Mouse (Mus musculus) heart, adult 2 months (tissue): ENCODE results near the gene Gm37240. TPM values are rescaled to one million over a fixed set of nuclear protein-coding genes. Genes with fewer than 3 reads are reported as not detected.
A peak's percentile ranks its signal among the peaks of the same experiment; 100 is the strongest.
"Not testable (repeated sequence)": the region's sequence is repeated elsewhere in the genome, so short reads cannot be mapped to it uniquely, and the experiment has no call there.

Experiments
- DNase-seq, 2 experiments: peaks; one replicate each; pipeline ENCODE4 v3.0.0; 2021
- H3K27ac ChIP-seq: fragments of 200-600 bp; 2 replicates; pipeline ENCODE4 v1.8.1; 2022
- H3K27me3 ChIP-seq: fragments of 200-500 bp; 2 replicates; pipeline ENCODE4 v1.6.1; 2012; ENCODE audit warnings: mild to moderate bottlenecking, low read length, inconsistent platforms, mixed read lengths; ENCODE audit not compliant: control insufficient read depth, insufficient read depth
- H3K36me3 ChIP-seq: fragments of 200-500 bp; 2 replicates; pipeline ENCODE4 v1.6.1; 2012; ENCODE audit warnings: low read length, inconsistent platforms; ENCODE audit not compliant: control insufficient read depth, insufficient read depth
- H3K4me1 ChIP-seq: fragments of 200-500 bp; 2 replicates; pipeline ENCODE4 v1.6.1; 2011; ENCODE audit warnings: low read length; ENCODE audit not compliant: control insufficient read depth, insufficient read depth
- H3K4me3 ChIP-seq: fragments of 200-600 bp; 2 replicates; pipeline ENCODE4 v1.8.1; 2022
- H3K79me2 ChIP-seq: fragments of 200-500 bp; replicated peaks from 2 replicates; pipeline ENCODE4 v1.6.1; 2012; ENCODE audit warnings: mild to moderate bottlenecking, inconsistent platforms, low read length, moderate library complexity, mixed read lengths; ENCODE audit not compliant: control insufficient read depth, insufficient read depth
- H3K9ac ChIP-seq: fragments of 200-500 bp; 2 replicates; pipeline ENCODE4 v1.6.1; 2012; ENCODE audit warnings: low read depth, mild to moderate bottlenecking, control low read depth, inconsistent platforms, low read length, mixed read lengths
- CTCF ChIP-seq: fragments of 200-600 bp; IDR thresholded peaks from 2 replicates; pipeline ENCODE4 v1.8.1; 2022; ENCODE audit warnings: antibody characterized with exemption, mild to moderate bottlenecking, moderate library complexity
- EP300 ChIP-seq: fragments of 200-500 bp; IDR thresholded peaks from 2 replicates; pipeline ENCODE4 v1.6.1; 2011; ENCODE audit warnings: low read depth, low read length, control low read depth; ENCODE audit not compliant: insufficient read depth
- POLR2A ChIP-seq: fragments of 200-500 bp; IDR thresholded peaks from 2 replicates; pipeline ENCODE4 v1.6.1; 2011; ENCODE audit warnings: mild to moderate bottlenecking, low read depth, low read length, control low read depth; ENCODE audit not compliant: insufficient read depth
- WGBS: fragments of 180-500 bp; shearing (Covaris S2); methylation state at CpG from one replicate; pipeline ENCODE4 v1.1.7; 2018; 5-methylcytosine and 5-hydroxymethylcytosine counted together
- intact Hi-C: fragments of 180-260 bp; cut with DNase I; formaldehyde crosslinking; loops from one replicate; pipeline ENCODE4 v1.15.1; 2025
- polyA plus RNA-seq: library from polyadenylated mRNA; depleted of rRNA; stranded (reverse); fragments of >200 nt; gene quantifications from 2 replicates; pipeline ENCODE4 v1.2.3, GENCODE M21; 2012
- total RNA-seq, 2 experiments: library from RNA; stranded (reverse); gene quantifications; 2 replicates each; pipeline ENCODE4 v1.2.3; 2021

Gm37240 gene
- total and polyA plus RNA-seq, 3 experiments, result 25.0 to 45.3 (median 36.6) TPM

DNA sequence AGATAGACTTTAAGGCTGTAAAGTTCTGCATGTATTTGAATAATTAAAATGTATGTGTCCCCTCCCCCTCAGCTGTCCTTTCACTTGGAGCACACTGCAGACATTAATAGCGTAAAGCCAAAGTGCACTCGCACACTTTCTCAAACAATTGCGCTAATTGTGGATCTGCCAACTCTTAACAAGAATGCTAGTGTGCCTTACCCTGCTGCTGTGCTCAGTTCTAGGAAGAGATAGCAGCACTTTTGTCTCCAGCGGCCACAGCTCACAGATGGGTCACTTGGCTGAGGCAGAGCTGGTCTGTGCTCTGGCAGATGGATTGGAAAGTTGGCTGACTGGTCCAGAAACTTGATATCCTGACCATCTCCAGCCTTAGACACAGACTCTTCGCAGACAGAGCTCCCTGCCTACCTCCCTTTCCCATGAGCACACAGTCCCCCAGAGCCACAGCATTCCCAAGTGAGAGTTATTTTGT is 40.9 kb upstream of the Gm37240 start:
- no peak for TF ChIP-seq CTCF
- TF ChIP-seq EP300, result no peak
- TF ChIP-seq POLR2A, result no peak
- WGBS, result 38% methylated on average over 5 of the region's 5 CpGs
- Histone ChIP-seq H3K4me1 (peaks cover 1% of the 10 kb centered on the region), H3K4me3 (no peak overlapping the region), H3K27ac (no peak overlapping the region), H3K9ac (no peak overlapping the region), H3K36me3 (no peaks in the 10 kb centered on the region), H3K27me3 (no peaks in the 10 kb centered on the region), H3K79me2 (no peaks in the 10 kb centered on the region)
- DNase-seq, result peak; percentile 18 to 20
- intact Hi-C loops, result loop anchor here (5.0 kb wide), 2 partner anchors 189 to 1006 kb away; no protein-coding TSS in a partner anchor

DNA sequence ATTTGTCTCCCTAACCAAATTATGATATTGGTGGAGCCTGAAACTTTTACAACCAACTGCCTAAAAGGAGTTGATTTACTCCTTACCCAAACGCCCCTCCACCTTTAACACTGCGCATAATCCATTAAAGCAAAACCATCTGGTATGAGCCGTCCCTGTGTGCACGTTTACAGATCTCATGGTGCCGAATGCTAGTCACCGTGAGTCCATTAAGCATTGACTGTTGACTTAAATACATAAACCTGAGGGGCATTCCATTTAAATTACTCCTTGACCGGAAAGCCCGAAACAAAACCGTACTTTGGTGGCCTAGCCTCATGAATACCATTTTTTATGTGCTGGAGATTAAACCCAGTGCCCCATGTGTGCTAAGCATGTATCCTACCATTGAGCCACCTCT is 40.0 kb upstream of the Gm37240 start:
- Histone ChIP-seq H3K4me1 (peaks cover 1% of the 10 kb centered on the region), H3K27me3 (no peaks in the 10 kb centered on the region), H3K9ac (no peak overlapping the region), H3K36me3 (no peaks in the 10 kb centered on the region), H3K27ac (no peak overlapping the region), H3K4me3 (no peak overlapping the region), H3K79me2 (no peaks in the 10 kb centered on the region)
- WGBS, result 96% methylated on average over 9 of the region's 9 CpGs
- no peak for DNase-seq
- intact Hi-C loops, result loop anchor here (5.0 kb wide), 2 partner anchors 190 to 1005 kb away; no protein-coding TSS in a partner anchor
- no peak for TF ChIP-seq CTCF
- TF ChIP-seq EP300, result no peak
- no peak for TF ChIP-seq POLR2A

DNA sequence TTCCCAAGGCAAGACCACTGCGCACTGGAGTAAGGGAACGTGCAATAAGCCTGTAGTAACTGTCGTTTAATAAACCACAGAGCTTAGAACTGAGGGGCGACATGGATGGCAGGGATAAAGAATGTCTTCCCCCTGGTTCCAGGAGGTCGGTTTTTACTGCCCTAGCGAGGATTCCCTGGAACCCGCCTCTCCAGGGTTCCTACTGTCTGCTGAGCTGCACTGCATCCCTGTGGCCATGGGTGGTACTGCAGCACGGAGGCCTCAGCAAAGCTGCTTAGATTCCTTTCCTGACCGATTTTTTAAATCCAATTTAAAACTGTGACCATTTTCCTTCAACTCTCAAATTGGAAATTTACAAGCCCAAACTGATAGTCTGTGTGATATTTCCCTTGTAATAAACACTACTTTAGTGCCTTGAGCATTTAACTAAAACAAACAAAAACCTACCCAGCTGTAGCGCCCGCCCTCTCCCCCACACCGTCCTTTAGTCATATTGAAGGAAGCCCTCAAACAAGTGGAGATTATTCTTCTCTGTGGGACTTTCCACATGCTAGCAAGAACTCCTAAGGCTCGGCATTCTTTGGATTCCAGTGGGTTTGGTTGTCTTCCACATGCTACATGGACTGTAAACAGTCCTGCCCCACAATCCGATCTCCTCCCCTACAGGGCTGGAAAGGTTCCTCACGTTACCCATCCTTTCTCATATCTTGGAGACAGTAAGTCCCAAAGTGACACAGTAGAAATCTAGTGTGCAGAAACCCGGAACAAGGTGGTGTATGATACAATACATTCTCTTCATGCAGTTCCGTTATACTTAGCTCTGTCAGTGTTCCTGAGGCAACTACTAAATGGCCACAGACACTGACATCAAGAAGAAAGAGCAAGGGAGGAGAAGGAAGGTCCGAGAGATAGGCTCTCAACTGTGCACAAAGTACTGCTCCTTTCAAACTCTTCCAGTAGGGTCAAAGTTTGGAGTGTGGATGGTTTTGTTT is 36.9 kb upstream of the Gm37240 start:
- H3K36me3 ChIP-seq, result no peaks in the 10 kb centered on the region
- H3K27me3 ChIP-seq, result no peaks in the 10 kb centered on the region
- TF ChIP-seq CTCF (no peak; the same call in 1 of the 2 replicates), EP300 (peak; percentile 74; the same call in 1 of the 2 replicates)
- no peaks in the 10 kb centered on the region for H3K79me2 ChIP-seq
- H3K4me3 ChIP-seq, result no peak overlapping the region
- no peak overlapping the region for H3K27ac ChIP-seq
- peak; percentile 70 to 87 for DNase-seq
- H3K4me1 ChIP-seq, result no peaks in the 10 kb centered on the region; the same call in 1 of the 2 replicates
- intact Hi-C loops, result loop anchor here (2.0 to 5.0 kb wide), 3 partner anchors 103 to 352 kb away; partner anchors contain the start of gene Gatb
- H3K9ac ChIP-seq, result no peak overlapping the region
- 37% methylated on average over 18 of the region's 18 CpGs for WGBS

DNA sequence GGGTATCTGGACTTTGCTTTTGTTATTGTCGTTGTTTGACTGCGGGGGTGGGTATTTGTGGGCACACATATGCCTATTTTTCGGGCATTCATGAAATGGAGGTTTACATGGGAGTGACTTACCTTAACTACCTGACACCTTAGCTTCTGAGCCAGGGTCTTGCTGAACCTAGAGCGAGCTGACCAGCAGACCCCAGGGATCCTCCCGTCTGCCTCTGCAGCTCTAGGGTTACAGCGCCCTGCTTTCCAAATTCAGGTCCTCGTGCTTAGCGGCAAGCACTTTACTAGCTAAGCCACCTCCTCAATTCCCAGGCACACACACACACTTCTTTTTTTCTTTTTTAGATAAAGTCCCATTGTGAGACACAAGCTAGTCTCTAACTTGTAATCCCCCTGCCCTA is 36.0 kb upstream of the Gm37240 start:
- Histone ChIP-seq H3K79me2 (no peaks in the 10 kb centered on the region), H3K9ac (no peak overlapping the region), H3K36me3 (no peaks in the 10 kb centered on the region), H3K27me3 (no peaks in the 10 kb centered on the region), H3K27ac (no peak overlapping the region), H3K4me3 (no peak overlapping the region), H3K4me1 (no peaks in the 10 kb centered on the region; the same call in 1 of the 2 replicates)
- intact Hi-C loops, result loop anchor here (5.0 kb wide), 2 partner anchors 104 to 351 kb away; partner anchors contain the start of gene Gatb
- DNase-seq, result no peak
- TF ChIP-seq CTCF (no peak), EP300 (no peak), POLR2A (no peak)
- 83% methylated on average over 8 of the region's 8 CpGs for WGBS

DNA sequence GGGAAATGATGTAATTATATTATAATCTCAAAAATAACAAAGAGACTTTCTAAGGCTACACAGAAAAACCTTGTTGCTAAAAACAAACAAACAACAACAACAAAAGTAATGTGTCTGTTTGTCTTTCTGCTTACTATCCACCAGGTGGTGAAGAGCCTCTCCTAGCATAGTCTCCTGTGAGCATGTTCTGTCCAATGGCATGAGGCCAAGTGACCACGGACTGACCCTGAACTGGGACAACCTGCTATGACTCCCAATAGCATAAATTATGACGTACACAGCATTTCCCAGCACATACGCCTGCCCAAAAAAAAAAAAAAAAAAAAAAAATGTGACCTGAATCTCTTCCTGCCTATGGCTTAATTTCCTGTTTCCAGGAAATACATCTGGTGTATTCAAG is 35.0 kb upstream of the Gm37240 start:
- DNase-seq, result peak; percentile 28 to 30
- no peaks in the 10 kb centered on the region for H3K36me3 ChIP-seq
- no peaks in the 10 kb centered on the region for H3K27me3 ChIP-seq
- 30% methylated on average over 3 of the region's 3 CpGs for WGBS
- intact Hi-C loops, result loop anchor here (5.0 kb wide), 2 partner anchors 105 to 350 kb away; partner anchors contain the start of gene Gatb
- no peak for TF ChIP-seq EP300
- no peak for TF ChIP-seq POLR2A
- TF ChIP-seq CTCF, result 0 out of 2 replicates have a peak, but pooled peaks have one; percentile 16
- no peak overlapping the region for H3K27ac ChIP-seq
- no peak overlapping the region for H3K9ac ChIP-seq
- no peak overlapping the region for H3K4me3 ChIP-seq
- no peaks in the 10 kb centered on the region for H3K79me2 ChIP-seq
- H3K4me1 ChIP-seq, result no peaks in the 10 kb centered on the region

DNA sequence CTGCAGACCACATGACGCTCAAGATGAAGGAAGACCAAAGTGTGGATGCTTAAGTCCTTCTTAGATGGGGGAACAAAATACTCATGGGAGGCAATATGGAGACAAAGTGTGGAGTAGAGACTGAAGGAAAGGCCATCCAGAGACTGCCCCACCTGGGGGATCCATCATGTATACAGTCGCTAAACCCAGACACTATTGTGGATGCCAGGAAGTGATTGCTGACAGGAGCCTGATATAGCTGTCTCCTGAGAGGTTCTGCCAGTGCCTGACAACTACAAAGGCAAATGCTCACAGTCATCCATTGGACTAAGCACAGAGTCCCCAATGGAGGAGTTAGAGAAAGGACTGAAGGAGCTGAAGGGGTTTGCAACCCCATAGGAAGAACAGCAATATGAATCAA is 33.4 kb upstream of the Gm37240 start:
- H3K79me2 ChIP-seq, H3K4me1 ChIP-seq, DNase-seq, H3K27me3 ChIP-seq, H3K4me3 ChIP-seq, H3K27ac ChIP-seq, H3K9ac ChIP-seq, H3K36me3 ChIP-seq: not testable (repeated sequence)
- WGBS, result 63% methylated on average over 2 of the region's 2 CpGs
- intact Hi-C loops, result loop anchor here (5.0 kb wide), 2 partner anchors 107 to 348 kb away; partner anchors contain the start of gene Gatb
